Mouse (Mus musculus): Measurements from ENCODE around the gene Emsy. TPM values are rescaled to one million over a fixed set of nuclear protein-coding genes. Genes with fewer than 3 reads are reported as not detected.

Gene Emsy
- polyA plus RNA-seq, 1 experiment from 2014 or later, result 22.3 TPM

- peak; percentile 66; the same call in 1 of the 2 replicates for ATAC-seq (replicated peaks; ENCODE audit: extremely low read depth, insufficient read depth, low FRiP score)
- no peak overlapping the region for H3K4me3 ChIP-seq (ENCODE audit: low read length)
- H3K9ac ChIP-seq (ENCODE audit: low read length), result peak overlapping the region; percentile 49
- WGBS, result 14% methylated on average over 2 of the region's 2 CpGs
- no peaks in the 10 kb centered on the region for H3K27me3 ChIP-seq (ENCODE audit: control insufficient read depth, insufficient read depth, low read length)
- no peaks in the 10 kb centered on the region for H3K9me3 ChIP-seq (replicated peaks; ENCODE audit: control insufficient read depth, low read length)
- peaks cover 28% of the 10 kb centered on the region for H3K4me1 ChIP-seq (ENCODE audit: control insufficient read depth, insufficient read depth, low read length)
- peak overlapping the region; percentile 78 for H3K27ac ChIP-seq (ENCODE audit: low read length)
- 0 out of 2 replicates have a peak overlapping the region, but pooled peaks have one; percentile 21 for H3K4me2 ChIP-seq (ENCODE audit: low read depth, low read length)
- H3K36me3 ChIP-seq (ENCODE audit: control insufficient read depth, insufficient read depth), result no peaks in the 10 kb centered on the region
Observed at GRCm38 (mm10) chr7:98550596-98550995, 106.0 kb downstream of the Emsy start.

- Histone ChIP-seq H3K36me3 (ENCODE audit: control insufficient read depth, insufficient read depth) (no peaks in the 10 kb centered on the region), H3K4me1 (ENCODE audit: control insufficient read depth, insufficient read depth, low read length) (peaks cover 30% of the 10 kb centered on the region), H3K27ac (ENCODE audit: low read length) (peak overlapping the region; percentile 72), H3K9ac (ENCODE audit: low read length) (no peak overlapping the region), H3K4me2 (ENCODE audit: low read depth, low read length) (no peak overlapping the region), H3K27me3 (ENCODE audit: control insufficient read depth, insufficient read depth, low read length) (no peaks in the 10 kb centered on the region), H3K4me3 (ENCODE audit: low read length) (no peak overlapping the region), H3K9me3 (replicated peaks; ENCODE audit: control insufficient read depth, low read length) (no peaks in the 10 kb centered on the region)
- ATAC-seq (replicated peaks; ENCODE audit: extremely low read depth, insufficient read depth, low FRiP score), result peak; percentile 40
- WGBS, result 25% methylated on average over 3 of the region's 3 CpGs
Observed at GRCm38 (mm10) chr7:98548839-98549238, 107.7 kb downstream of the Emsy start.

- H3K4me1 ChIP-seq (ENCODE audit: control insufficient read depth, insufficient read depth, low read length), result peaks cover 14% of the 10 kb centered on the region
- ATAC-seq (replicated peaks; ENCODE audit: extremely low read depth, insufficient read depth, low FRiP score), result no peak
- no peaks in the 10 kb centered on the region for H3K36me3 ChIP-seq (ENCODE audit: control insufficient read depth, insufficient read depth)
- H3K9ac ChIP-seq (ENCODE audit: low read length), result no peak overlapping the region
- no peak overlapping the region for H3K4me2 ChIP-seq (ENCODE audit: low read depth, low read length)
- WGBS, result 48% methylated on average over 3 of the region's 3 CpGs
- H3K4me3 ChIP-seq (ENCODE audit: low read length), result no peak overlapping the region
- no peak overlapping the region for H3K27ac ChIP-seq (ENCODE audit: low read length)
- no peaks in the 10 kb centered on the region for H3K27me3 ChIP-seq (ENCODE audit: control insufficient read depth, insufficient read depth, low read length)
- no peaks in the 10 kb centered on the region for H3K9me3 ChIP-seq (replicated peaks; ENCODE audit: control insufficient read depth, low read length)
Observed at GRCm38 (mm10) chr7:98544556-98544955, 112.0 kb downstream of the Emsy start.

- peak; percentile 34 for ATAC-seq (replicated peaks; ENCODE audit: extremely low read depth, insufficient read depth, low FRiP score)
- H3K27ac ChIP-seq (ENCODE audit: low read length), result no peak overlapping the region
Observed at GRCm38 (mm10) chr7:98543853-98544370, 112.7 kb downstream of the Emsy start.

GRCm38 (mm10) chr7:98542731-98543142 lies 113.8 kb downstream of the Emsy start:
- no peaks in the 10 kb centered on the region for H3K9me3 ChIP-seq (replicated peaks; ENCODE audit: control insufficient read depth, low read length)
- no peaks in the 10 kb centered on the region for H3K36me3 ChIP-seq (ENCODE audit: control insufficient read depth, insufficient read depth)
- no peak for ATAC-seq (replicated peaks; ENCODE audit: extremely low read depth, insufficient read depth, low FRiP score)
- H3K4me2 ChIP-seq (ENCODE audit: low read depth, low read length), result no peak overlapping the region
- H3K27ac ChIP-seq (ENCODE audit: low read length), result no peak overlapping the region
- H3K9ac ChIP-seq (ENCODE audit: low read length), result no peak overlapping the region
- H3K4me1 ChIP-seq (ENCODE audit: control insufficient read depth, insufficient read depth, low read length), result peaks cover 9% of the 10 kb centered on the region
- no peak overlapping the region for H3K4me3 ChIP-seq (ENCODE audit: low read length)
- H3K27me3 ChIP-seq (ENCODE audit: control insufficient read depth, insufficient read depth, low read length), result no peaks in the 10 kb centered on the region
- 61% methylated on average over 6 of the region's 6 CpGs for WGBS

More at GRCm38 (mm10) chr7:98543853-98544370, 112.7 kb downstream of the Emsy start:
- no peaks in the 10 kb centered on the region for H3K27me3 ChIP-seq (ENCODE audit: control insufficient read depth, insufficient read depth, low read length)
- peaks cover 9% of the 10 kb centered on the region for H3K4me1 ChIP-seq (ENCODE audit: control insufficient read depth, insufficient read depth, low read length)
- no peak overlapping the region for H3K4me3 ChIP-seq (ENCODE audit: low read length)
- no peak overlapping the region for H3K4me2 ChIP-seq (ENCODE audit: low read depth, low read length)
- no peaks in the 10 kb centered on the region for H3K9me3 ChIP-seq (replicated peaks; ENCODE audit: control insufficient read depth, low read length)
- H3K36me3 ChIP-seq (ENCODE audit: control insufficient read depth, insufficient read depth), result no peaks in the 10 kb centered on the region
- 62% methylated on average over 11 of the region's 11 CpGs for WGBS
- H3K9ac ChIP-seq (ENCODE audit: low read length), result no peak overlapping the region

GRCm38 (mm10) chr7:98542267-98542666 lies 114.3 kb downstream of the Emsy start:
- no peak overlapping the region for H3K27ac ChIP-seq (ENCODE audit: low read length)
- no peaks in the 10 kb centered on the region for H3K9me3 ChIP-seq (replicated peaks; ENCODE audit: control insufficient read depth, low read length)
- H3K27me3 ChIP-seq (ENCODE audit: control insufficient read depth, insufficient read depth, low read length), result no peaks in the 10 kb centered on the region
- no peaks in the 10 kb centered on the region for H3K36me3 ChIP-seq (ENCODE audit: control insufficient read depth, insufficient read depth)
- H3K4me2 ChIP-seq (ENCODE audit: low read depth, low read length), result no peak overlapping the region
- no peak overlapping the region for H3K4me3 ChIP-seq (ENCODE audit: low read length)
- peaks cover 14% of the 10 kb centered on the region for H3K4me1 ChIP-seq (ENCODE audit: control insufficient read depth, insufficient read depth, low read length)
- 83% methylated on average over 3 of the region's 3 CpGs for WGBS
- H3K9ac ChIP-seq (ENCODE audit: low read length), result no peak overlapping the region
- no peak for ATAC-seq (replicated peaks; ENCODE audit: extremely low read depth, insufficient read depth, low FRiP score)

- Histone ChIP-seq H3K27me3 (ENCODE audit: control insufficient read depth, insufficient read depth, low read length) (no peaks in the 10 kb centered on the region), H3K4me2 (ENCODE audit: low read depth, low read length) (no peak overlapping the region), H3K36me3 (ENCODE audit: control insufficient read depth, insufficient read depth) (no peaks in the 10 kb centered on the region), H3K9ac (ENCODE audit: low read length) (no peak overlapping the region), H3K4me1 (ENCODE audit: control insufficient read depth, insufficient read depth, low read length) (peaks cover 16% of the 10 kb centered on the region), H3K4me3 (ENCODE audit: low read length) (no peak overlapping the region), H3K9me3 (replicated peaks; ENCODE audit: control insufficient read depth, low read length) (no peaks in the 10 kb centered on the region), H3K27ac (ENCODE audit: low read length) (no peak overlapping the region)
- no peak for ATAC-seq (replicated peaks; ENCODE audit: extremely low read depth, insufficient read depth, low FRiP score)
- 83% methylated on average over 5 of the region's 5 CpGs for WGBS
Observed at GRCm38 (mm10) chr7:98541564-98541963, 115.0 kb downstream of the Emsy start.

GRCm38 (mm10) chr7:98540879-98541278 lies 115.7 kb downstream of the Emsy start:
- H3K9me3 ChIP-seq (replicated peaks; ENCODE audit: control insufficient read depth, low read length), result no peaks in the 10 kb centered on the region
- no peak overlapping the region for H3K4me3 ChIP-seq (ENCODE audit: low read length)
- no peaks in the 10 kb centered on the region for H3K36me3 ChIP-seq (ENCODE audit: control insufficient read depth, insufficient read depth)
- H3K9ac ChIP-seq (ENCODE audit: low read length), result no peak overlapping the region
- H3K4me2 ChIP-seq (ENCODE audit: low read depth, low read length), result no peak overlapping the region
- H3K27me3 ChIP-seq (ENCODE audit: control insufficient read depth, insufficient read depth, low read length), result no peaks in the 10 kb centered on the region
- H3K4me1 ChIP-seq (ENCODE audit: control insufficient read depth, insufficient read depth, low read length), result peaks cover 16% of the 10 kb centered on the region
- 63% methylated on average over 2 of the region's 2 CpGs for WGBS
- ATAC-seq (replicated peaks; ENCODE audit: extremely low read depth, insufficient read depth, low FRiP score), result no peak
- no peak overlapping the region for H3K27ac ChIP-seq (ENCODE audit: low read length)

- Histone ChIP-seq H3K4me2 (ENCODE audit: low read depth, low read length) (no peak overlapping the region), H3K4me3 (ENCODE audit: low read length) (no peak overlapping the region), H3K27ac (ENCODE audit: low read length) (peak overlapping the region; percentile 3; the same call in 1 of the 2 replicates), H3K4me1 (ENCODE audit: control insufficient read depth, insufficient read depth, low read length) (peaks cover 19% of the 10 kb centered on the region), H3K9me3 (replicated peaks; ENCODE audit: control insufficient read depth, low read length) (no peaks in the 10 kb centered on the region), H3K9ac (ENCODE audit: low read length) (no peak overlapping the region), H3K27me3 (ENCODE audit: control insufficient read depth, insufficient read depth, low read length) (no peaks in the 10 kb centered on the region), H3K36me3 (ENCODE audit: control insufficient read depth, insufficient read depth) (no peaks in the 10 kb centered on the region)
- WGBS, result 40% methylated on average over 8 of the region's 8 CpGs
- ATAC-seq (replicated peaks; ENCODE audit: extremely low read depth, insufficient read depth, low FRiP score), result peak; percentile 38; the same call in 1 of the 2 replicates
Observed at GRCm38 (mm10) chr7:98537967-98538573, 118.5 kb downstream of the Emsy start.

Measured in heart, embryonic 16.5 days (tissue).